Mouse (Mus musculus) natural killer cell, adult 2 months (primary cell): ENCODE data around the gene Atp5b.
A peak's percentile ranks its signal among the peaks of the same experiment; 100 is the strongest.

Experiments
- DNase-seq, 2 experiments: peaks; one replicate each; pipeline ENCODE4 v3.0.0; 2022; ENCODE audit warnings: low spot score in 2 of 2

Gene Atp5b

GRCm38 (mm10) chr10:128096693-128097586 lies 13.9 kb downstream of the Atp5b start:
- DNase-seq: peak; percentile 63 to 76

- peak; percentile 68 to 72 for DNase-seq
Observed at GRCm38 (mm10) chr10:128097587-128097971, 14.5 kb downstream of the Atp5b start.

- no peak for DNase-seq
Observed at GRCm38 (mm10) chr10:128110103-128110761, 27.2 kb downstream of the Atp5b start.

- no peak for DNase-seq
Observed at GRCm38 (mm10) chr10:128111227-128111626, 28.2 kb downstream of the Atp5b start.

- DNase-seq: no peak
Observed at GRCm38 (mm10) chr10:128123833-128124232, 40.8 kb downstream of the Atp5b start.

GRCm38 (mm10) chr10:128124831-128125230 lies 41.8 kb downstream of the Atp5b start:
- DNase-seq: no peak

- DNase-seq: no peak
Observed at GRCm38 (mm10) chr10:128125951-128126350, 42.9 kb downstream of the Atp5b start.

GRCm38 (mm10) chr10:128127497-128127896 lies 44.4 kb downstream of the Atp5b start:
- DNase-seq: no peak

GRCm38 (mm10) chr10:128128143-128128542 lies 45.1 kb downstream of the Atp5b start:
- DNase-seq: no peak

GRCm38 (mm10) chr10:128131297-128131696 lies 48.2 kb downstream of the Atp5b start:
- no peak for DNase-seq

GRCm38 (mm10) chr10:128131812-128132211 lies 48.7 kb downstream of the Atp5b start:
- no peak for DNase-seq

- DNase-seq: no peak
Observed at GRCm38 (mm10) chr10:128133650-128134332, 50.7 kb downstream of the Atp5b start.

- no peak for DNase-seq
Observed at GRCm38 (mm10) chr10:128135374-128135773, 52.3 kb downstream of the Atp5b start.
